Mouse (Mus musculus) testis, adult 2 months (tissue): Measurements from ENCODE around the gene Dgkd.

ENCODE experiments used
- CTCF ChIP-seq: fragments of 200-500 bp; IDR thresholded peaks from 2 replicates; pipeline ENCODE4 v1.5.1; 2012; ENCODE audit warnings: low read depth, mild to moderate bottlenecking, inconsistent platforms, low read length, moderate library complexity; ENCODE audit not compliant: control insufficient read depth, insufficient read depth, insufficient replicate concordance
- POLR2A ChIP-seq: fragments of 200-500 bp; IDR thresholded peaks from 2 replicates; pipeline ENCODE4 v1.6.1; 2012; ENCODE audit warnings: low read depth, mild to moderate bottlenecking, inconsistent platforms, low read length, moderate library complexity; ENCODE audit not compliant: control insufficient read depth

GRCm38 (mm10) chr1:87813155-87813554 lies 39.9 kb upstream of the Dgkd start:
- TF ChIP-seq POLR2A: no peak
- no peak for TF ChIP-seq CTCF
